Mouse (Mus musculus): ENCODE data around the gene Coil. TPM values are rescaled to one million over a fixed set of nuclear protein-coding genes. Genes with fewer than 3 reads are reported as not detected.
A peak's percentile ranks its signal among the peaks of the same experiment; 100 is the strongest.
"Not testable (repeated sequence)": the region's sequence is repeated elsewhere in the genome, so short reads cannot be mapped to it uniquely, and the experiment has no call there.

The Coil gene
- polyA plus RNA-seq, 1 experiment from 2014 or later: 28.7 TPM

DNA sequence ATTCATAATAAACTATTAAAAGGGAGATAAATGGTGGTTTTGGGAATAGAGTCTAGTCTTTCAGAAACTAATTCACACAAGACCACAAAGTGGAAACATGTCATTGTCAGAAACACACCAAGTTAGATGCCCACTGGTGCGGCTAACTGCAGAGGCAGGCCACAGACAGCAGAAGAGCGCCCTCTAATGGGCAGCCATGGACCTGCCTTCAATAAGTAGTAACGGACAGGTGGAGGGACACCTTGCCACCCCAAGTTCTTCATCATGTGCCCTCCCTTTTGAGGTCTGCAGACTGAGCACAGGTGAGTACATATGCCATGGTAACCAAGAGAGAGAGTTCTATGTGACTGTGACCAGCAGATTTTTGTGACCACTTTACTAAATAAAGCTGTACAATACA is 69.3 kb downstream of the Coil start:
- H3K27me3 ChIP-seq (ENCODE audit: low read depth, poor library complexity, severe bottlenecking): no peaks in the 10 kb centered on the region
- H3K36me3 ChIP-seq: peaks cover 67% of the 10 kb centered on the region
- no peaks in the 10 kb centered on the region for H3K4me1 ChIP-seq
- DNase-seq (ENCODE audit: low spot score): peak; percentile 50
- no peak overlapping the region for H3K27ac ChIP-seq
- H3K9me3 ChIP-seq (replicated peaks): no peaks in the 10 kb centered on the region
- H3K4me3 ChIP-seq: no peak overlapping the region
- WGBS: 31% methylated on average over 3 of the region's 3 CpGs

DNA sequence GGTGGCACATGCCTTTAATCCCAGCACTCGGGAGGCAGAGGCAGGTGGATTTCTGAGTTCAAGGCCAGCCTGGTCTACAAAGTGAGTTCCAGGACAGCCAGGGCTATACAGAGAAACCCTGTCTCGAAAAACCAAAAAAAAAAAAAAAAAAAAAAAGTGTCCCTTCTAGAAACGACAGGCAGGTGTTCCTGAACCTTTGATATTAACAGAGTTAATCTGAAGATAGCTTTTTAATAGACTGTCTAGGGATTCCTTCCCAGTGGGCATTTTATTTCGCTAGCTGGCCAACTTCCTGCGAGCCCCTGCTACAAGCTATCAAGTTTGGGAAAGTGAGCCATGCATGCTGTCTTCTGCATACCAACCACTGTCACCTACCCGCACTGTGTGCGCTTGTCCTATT is 71.0 kb downstream of the Coil start:
- DNase-seq (ENCODE audit: low spot score); H3K4me1 ChIP-seq; H3K27me3 ChIP-seq (ENCODE audit: low read depth, poor library complexity, severe bottlenecking); H3K4me3 ChIP-seq; H3K9me3 ChIP-seq (replicated peaks); H3K27ac ChIP-seq: not testable (repeated sequence)
- WGBS: 92% methylated on average over 6 of the region's 7 CpGs
- peaks cover 84% of the 10 kb centered on the region for H3K36me3 ChIP-seq

Other genes with a start within 250 kb of the Coil start
- gene Akap1, start 105.7 kb upstream of the Coil start, polyA plus RNA-seq (2016; fragmentation: Nextera tagmentation; extraction: Ambion mirVana): 16.8 and 17.4 TPM in 2 replicates
- 63.3 and 65.9 TPM in 2 replicates for gene Scpep1, start 14.8 kb upstream of the Coil start, polyA plus RNA-seq (2016; fragmentation: Nextera tagmentation; extraction: Ambion mirVana)
- not detected in 2 replicates for gene Elobl, start 3.3 kb upstream of the Coil start, polyA plus RNA-seq (2016; fragmentation: Nextera tagmentation; extraction: Ambion mirVana)
- 3.0 and 3.4 TPM in 2 replicates for gene Trim25, start 29.1 kb downstream of the Coil start, polyA plus RNA-seq (2016; fragmentation: Nextera tagmentation; extraction: Ambion mirVana)
- 3.7 and 5.6 TPM in 2 replicates for gene Dgke, start 96.6 kb downstream of the Coil start, polyA plus RNA-seq (2016; fragmentation: Nextera tagmentation; extraction: Ambion mirVana)
- not detected in 2 replicates for gene Gm525, start 103.6 kb downstream of the Coil start, polyA plus RNA-seq (2016; fragmentation: Nextera tagmentation; extraction: Ambion mirVana)